Mouse (Mus musculus) megakaryocyte, embryonic 14.5 days (primary cell): Measurements from ENCODE around the gene Parva.

ENCODE experiments used
- FLI1 ChIP-seq: IDR thresholded peaks from 2 replicates; pipeline ENCODE4 v1.6.1; 2012; ENCODE audit warnings: low read length, inconsistent platforms, mixed read lengths
- GATA1 ChIP-seq: IDR thresholded peaks from 3 replicates; pipeline ENCODE4 v1.6.1; 2012; ENCODE audit warnings: mixed read lengths, low read length, inconsistent platforms, borderline replicate concordance

- no peak for TF ChIP-seq GATA1
- no peak for TF ChIP-seq FLI1
Observed at GRCm38 (mm10) chr7:112413286-112413685, 14.0 kb upstream of the Parva start.
